Mouse (Mus musculus): ENCODE results near the gene Ssbp4.

GRCm38 (mm10) chr8:70634066-70634465 lies 25.4 kb upstream of the Ssbp4 start:
- TF ChIP-seq GATA1 (IDR thresholded peaks at IDR 0.05; ENCODE audit: borderline replicate concordance, low read length) (no peak), FLI1 (IDR thresholded peaks at IDR 0.05; ENCODE audit: low read length) (no peak)
